Mouse (Mus musculus): ENCODE measurements around the gene Irf2bp1. TPM values are rescaled to one million over a fixed set of nuclear protein-coding genes. Genes with fewer than 3 reads are reported as not detected.

Gene Irf2bp1
- polyA plus RNA-seq, 1 experiment: 27.6 TPM

GRCm38 (mm10) chr7:19014452-19014851 is 10.6 kb downstream of the Irf2bp1 start:
- H3K4me2 ChIP-seq (ENCODE audit: low read depth): no peak overlapping the region
- H3K4me3 ChIP-seq: no peak overlapping the region
- no peak overlapping the region for H3ac ChIP-seq (ENCODE audit: control insufficient read depth, insufficient read length)
- TF ChIP-seq CEBPB (IDR thresholded peaks at IDR 0.05; ENCODE audit: insufficient read depth, poor library complexity, severe bottlenecking): no peak
- TF ChIP-seq MAX (IDR thresholded peaks at IDR 0.05; ENCODE audit: low read depth): no peak
- TF ChIP-seq USF1 (IDR thresholded peaks at IDR 0.05; ENCODE audit: low read depth): no peak
- no peak for TF ChIP-seq E2F4 (IDR thresholded peaks at IDR 0.05; ENCODE audit: insufficient read depth)
- no peak for TF ChIP-seq MYOG (IDR thresholded peaks at IDR 0.05; ENCODE audit: control insufficient read depth in 1 of 3, insufficient read depth in 1 of 3, insufficient read length in 2 of 3, low read depth in 2 of 3)
- no peak for TF ChIP-seq POLR2A (IDR thresholded peaks at IDR 0.05; ENCODE audit: insufficient read length, low read depth)
- no peak for TF ChIP-seq MYOD1 (IDR thresholded peaks at IDR 0.05; ENCODE audit: control insufficient read depth in 1 of 3, insufficient read length in 2 of 3, low read depth in 2 of 3)
- no peak for TF ChIP-seq POLR2AphosphoS2 (IDR thresholded peaks at IDR 0.05; ENCODE audit: insufficient read length, low read depth)
- TF ChIP-seq TCF12 (IDR thresholded peaks at IDR 0.05; ENCODE audit: insufficient read depth, poor library complexity, severe bottlenecking): no peak
- TF ChIP-seq SRF (IDR thresholded peaks at IDR 0.05; ENCODE audit: control insufficient read depth, insufficient read length, low read depth): no peak
- no peak for TF ChIP-seq REST (IDR thresholded peaks at IDR 0.05; ENCODE audit: insufficient read depth, insufficient read length)
- H3K36me3 ChIP-seq (ENCODE audit: control insufficient read depth, insufficient read depth): no peaks in the 10 kb centered on the region
- H3K27me3 ChIP-seq (ENCODE audit: control insufficient read depth, insufficient read depth, insufficient read length): no peaks in the 10 kb centered on the region
- no peaks in the 10 kb centered on the region for H3K79me2 ChIP-seq (ENCODE audit: control insufficient read depth, insufficient read depth)

- no peaks in the 10 kb centered on the region for H3K79me2 ChIP-seq (ENCODE audit: control insufficient read depth, insufficient read depth)
- no peak overlapping the region for H3K4me2 ChIP-seq (ENCODE audit: low read depth)
- TF ChIP-seq USF1 (IDR thresholded peaks at IDR 0.05; ENCODE audit: low read depth): no peak
- no peaks in the 10 kb centered on the region for H3K36me3 ChIP-seq (ENCODE audit: control insufficient read depth, insufficient read depth)
- H3ac ChIP-seq (ENCODE audit: control insufficient read depth, insufficient read length): no peak overlapping the region
- H3K4me3 ChIP-seq: no peak overlapping the region
- no peaks in the 10 kb centered on the region for H3K27me3 ChIP-seq (ENCODE audit: control insufficient read depth, insufficient read depth, insufficient read length)
Observed at GRCm38 (mm10) chr7:19016042-19016441, 12.2 kb downstream of the Irf2bp1 start.

GRCm38 (mm10) chr7:19017909-19018308 is 14.1 kb downstream of the Irf2bp1 start:
- Histone ChIP-seq H3ac (ENCODE audit: control insufficient read depth, insufficient read length) (no peak overlapping the region), H3K4me2 (ENCODE audit: low read depth) (no peak overlapping the region), H3K79me2 (ENCODE audit: control insufficient read depth, insufficient read depth) (no peaks in the 10 kb centered on the region), H3K27me3 (ENCODE audit: control insufficient read depth, insufficient read depth, insufficient read length) (peaks cover 3% of the 10 kb centered on the region), H3K36me3 (ENCODE audit: control insufficient read depth, insufficient read depth) (no peaks in the 10 kb centered on the region), H3K4me3 (no peak overlapping the region)
- TF ChIP-seq TCF12 (IDR thresholded peaks at IDR 0.05; ENCODE audit: insufficient read depth, poor library complexity, severe bottlenecking) (no peak), CEBPB (IDR thresholded peaks at IDR 0.05; ENCODE audit: insufficient read depth, poor library complexity, severe bottlenecking) (no peak), E2F4 (IDR thresholded peaks at IDR 0.05; ENCODE audit: insufficient read depth) (no peak), REST (IDR thresholded peaks at IDR 0.05; ENCODE audit: insufficient read depth, insufficient read length) (no peak), MYOD1 (IDR thresholded peaks at IDR 0.05; ENCODE audit: control insufficient read depth in 1 of 3, insufficient read length in 2 of 3, low read depth in 2 of 3) (no peak), POLR2AphosphoS2 (IDR thresholded peaks at IDR 0.05; ENCODE audit: insufficient read length, low read depth) (no peak), POLR2A (IDR thresholded peaks at IDR 0.05; ENCODE audit: insufficient read length, low read depth) (no peak), USF1 (IDR thresholded peaks at IDR 0.05; ENCODE audit: low read depth) (no peak), TCF3 (IDR thresholded peaks at IDR 0.05; ENCODE audit: insufficient read length, low read depth) (no peak), SRF (IDR thresholded peaks at IDR 0.05; ENCODE audit: control insufficient read depth, insufficient read length, low read depth) (no peak), MAX (IDR thresholded peaks at IDR 0.05; ENCODE audit: low read depth) (no peak), MYOG (IDR thresholded peaks at IDR 0.05; ENCODE audit: control insufficient read depth in 1 of 3, insufficient read depth in 1 of 3, insufficient read length in 2 of 3, low read depth in 2 of 3) (no peak)

GRCm38 (mm10) chr7:19021048-19021447 is 17.2 kb downstream of the Irf2bp1 start:
- Histone ChIP-seq H3K36me3 (ENCODE audit: control insufficient read depth, insufficient read depth) (no peaks in the 10 kb centered on the region), H3K79me2 (ENCODE audit: control insufficient read depth, insufficient read depth) (peaks cover 17% of the 10 kb centered on the region), H3K4me2 (ENCODE audit: low read depth) (peak overlapping the region; percentile 42), H3K4me3 (no peak overlapping the region), H3K27me3 (ENCODE audit: control insufficient read depth, insufficient read depth, insufficient read length) (peaks cover 3% of the 10 kb centered on the region), H3ac (ENCODE audit: control insufficient read depth, insufficient read length) (no peak overlapping the region)
- no peak for TF ChIP-seq POLR2AphosphoS2 (IDR thresholded peaks at IDR 0.05; ENCODE audit: insufficient read length, low read depth)
- no peak for TF ChIP-seq TCF12 (IDR thresholded peaks at IDR 0.05; ENCODE audit: insufficient read depth, poor library complexity, severe bottlenecking)
- TF ChIP-seq USF1 (IDR thresholded peaks at IDR 0.05; ENCODE audit: low read depth): no peak
- no peak for TF ChIP-seq MAX (IDR thresholded peaks at IDR 0.05; ENCODE audit: low read depth)
- TF ChIP-seq E2F4 (IDR thresholded peaks at IDR 0.05; ENCODE audit: insufficient read depth): no peak
- TF ChIP-seq POLR2A (IDR thresholded peaks at IDR 0.05; ENCODE audit: insufficient read length, low read depth): no peak
- no peak for TF ChIP-seq SRF (IDR thresholded peaks at IDR 0.05; ENCODE audit: control insufficient read depth, insufficient read length, low read depth)

GRCm38 (mm10) chr7:19022189-19022958 is 18.5 kb downstream of the Irf2bp1 start:
- Histone ChIP-seq H3K27me3 (ENCODE audit: control insufficient read depth, insufficient read depth, insufficient read length) (peaks cover 3% of the 10 kb centered on the region), H3ac (ENCODE audit: control insufficient read depth, insufficient read length) (no peak overlapping the region), H3K4me3 (no peak overlapping the region), H3K4me2 (ENCODE audit: low read depth) (no peak overlapping the region), H3K36me3 (ENCODE audit: control insufficient read depth, insufficient read depth) (no peaks in the 10 kb centered on the region), H3K79me2 (ENCODE audit: control insufficient read depth, insufficient read depth) (peaks cover 17% of the 10 kb centered on the region)
- TF ChIP-seq POLR2AphosphoS2 (IDR thresholded peaks at IDR 0.05; ENCODE audit: insufficient read length, low read depth) (no peak), TCF12 (IDR thresholded peaks at IDR 0.05; ENCODE audit: insufficient read depth, poor library complexity, severe bottlenecking) (no peak), POLR2A (IDR thresholded peaks at IDR 0.05; ENCODE audit: insufficient read length, low read depth) (no peak), E2F4 (IDR thresholded peaks at IDR 0.05; ENCODE audit: insufficient read depth) (no peak), CEBPB (IDR thresholded peaks at IDR 0.05; ENCODE audit: insufficient read depth, poor library complexity, severe bottlenecking) (no peak), MYOD1 (IDR thresholded peaks at IDR 0.05; ENCODE audit: control insufficient read depth in 1 of 3, insufficient read length in 2 of 3, low read depth in 2 of 3) (no peak), MYOG (IDR thresholded peaks at IDR 0.05; ENCODE audit: control insufficient read depth in 1 of 3, insufficient read depth in 1 of 3, insufficient read length in 2 of 3, low read depth in 2 of 3) (no peak), REST (IDR thresholded peaks at IDR 0.05; ENCODE audit: insufficient read depth, insufficient read length) (no peak), TCF3 (IDR thresholded peaks at IDR 0.05; ENCODE audit: insufficient read length, low read depth) (no peak), MAX (IDR thresholded peaks at IDR 0.05; ENCODE audit: low read depth) (no peak), SRF (IDR thresholded peaks at IDR 0.05; ENCODE audit: control insufficient read depth, insufficient read length, low read depth) (no peak), USF1 (IDR thresholded peaks at IDR 0.05; ENCODE audit: low read depth) (no peak)
